Mouse (Mus musculus) heart, adult 10 weeks (tissue): ENCODE measurements around the gene Nfam1. TPM values are rescaled to one million over a fixed set of nuclear protein-coding genes. Genes with fewer than 3 reads are reported as not detected.

Source experiments
- polyA plus RNA-seq: library from polyadenylated mRNA; stranded (reverse); fragments of 350-450 nt; fragmentation: Illumina TruSeq; extraction: RNeasy Lipid Tissue Mini Kit (QIAGEN cat#74804); gene quantifications from one replicate; pipeline ENCODE4 v1.2.3, GENCODE M21; 2014; ENCODE audit warnings: low read depth, low replicate concordance

Nfam1 gene
- polyA plus RNA-seq: 1.9 TPM

GRCm38 (mm10) chr15:83032981-83033541 is at the start of gene Nfam1:
Nfam1 (minus strand) TSS chr15:83033306.

GRCm38 (mm10) chr15:82987732-82988112 is 45.4 kb downstream of the Nfam1 start, which contains the start of gene Tcf20:
Tcf20 (minus strand) TSS chr15:82987872.

Other genes starting within 250 kb of the Nfam1 start
- 0.45 TPM for gene Cyp2d26, start 239.0 kb downstream of the Nfam1 start, polyA plus RNA-seq
- gene Tcf20, start 45.4 kb downstream of the Nfam1 start, polyA plus RNA-seq: 9.1 TPM
- gene Serhl, start 56.2 kb upstream of the Nfam1 start, polyA plus RNA-seq: 53.6 TPM
- gene Rrp7a, start 89.5 kb upstream of the Nfam1 start, polyA plus RNA-seq: 23.3 TPM
- 18.6 TPM for gene Poldip3, start 116.1 kb upstream of the Nfam1 start, polyA plus RNA-seq
- gene Cyb5r3, start 139.3 kb upstream of the Nfam1 start, polyA plus RNA-seq: 67.9 TPM
- gene A4galt, start 218.5 kb upstream of the Nfam1 start, polyA plus RNA-seq: 4.6 TPM